Mouse (Mus musculus): Measurements from ENCODE around the gene Rgl3. TPM values are rescaled to one million over a fixed set of nuclear protein-coding genes. Genes with fewer than 3 reads are reported as not detected.

The Rgl3 gene
- polyA plus RNA-seq, 2 experiments, result 0.19 to 0.27 TPM

- H3K27ac ChIP-seq, result no peak within 1 kb of the TSS
- TF ChIP-seq CTCF (IDR thresholded peaks at IDR 0.05; ENCODE audit: low read depth) (no peak), EP300 (IDR thresholded peaks at IDR 0.05; ENCODE audit: low read depth) (no peak)
- DNase-seq (ENCODE audit: low read depth in 3 of 3, low spot score in 3 of 3), result peak; percentile 63 to 74 (median 66)
Observed at GRCm38 (mm10) chr9:21927208-21927753, 62.0 kb downstream of the Rgl3 start, which contains the start of the genes Ccdc159 and Tmem205. Gene Ccdc159, plus strand, starts transcription at chr9:21927471. Gene Tmem205, minus strand, starts transcription at chr9:21927556.

DNA sequence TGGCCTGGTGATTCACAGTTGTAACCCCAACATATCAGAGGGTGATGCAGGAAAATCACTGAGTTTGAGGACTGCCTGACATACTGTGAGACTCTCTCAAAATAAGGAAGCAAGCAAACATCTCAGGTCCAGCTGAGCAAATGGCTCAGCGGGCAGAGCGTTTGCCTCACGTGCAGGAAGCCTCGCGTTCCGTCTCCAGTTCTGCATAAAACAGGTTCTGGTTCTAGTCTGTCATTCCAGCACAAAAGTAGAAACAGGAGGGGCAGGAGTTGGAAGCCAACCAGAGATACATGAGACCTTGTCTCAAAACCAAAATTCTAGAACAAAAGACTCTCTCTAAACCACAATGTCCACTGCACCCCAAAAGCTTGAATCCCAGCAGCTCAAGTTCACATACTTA, 62.5 kb downstream of the Rgl3 start:
- TF ChIP-seq EP300 (IDR thresholded peaks at IDR 0.05; ENCODE audit: low read depth), result no peak
- no peak for TF ChIP-seq CTCF (IDR thresholded peaks at IDR 0.05; ENCODE audit: low read depth)
- 8% methylated on average over 6 of the region's 6 CpGs for WGBS (ENCODE audit: insufficient replicate concordance)
- peak overlapping the region; percentile 54 for H3K4me2 ChIP-seq (ENCODE audit: low read depth)
- H3K27ac ChIP-seq, result no peak overlapping the region
- no peaks in the 10 kb centered on the region for H3K9me3 ChIP-seq (ENCODE audit: control insufficient read depth, low read length)
- DNase-seq (ENCODE audit: low read depth in 3 of 3, low spot score in 3 of 3) (no peak), ATAC-seq (ENCODE audit: insufficient read depth) (no peak)
- H3K27me3 ChIP-seq (ENCODE audit: control insufficient read depth, insufficient read depth, low read length), result no peaks in the 10 kb centered on the region
- peak overlapping the region; percentile 26 to 46 for H3K4me3 ChIP-seq (ENCODE audit: insufficient read depth in 1 of 2, low read depth in 2 of 2, low read length in 2 of 2)
- no peaks in the 10 kb centered on the region for H3K36me3 ChIP-seq (replicated peaks; ENCODE audit: control insufficient read depth, insufficient read depth, low read depth)
- H3K4me1 ChIP-seq (replicated peaks; ENCODE audit: control insufficient read depth in 2 of 2, insufficient read depth in 2 of 2, low read length in 1 of 2), result peaks cover 8 to 20% of the 10 kb centered on the region in 2 experiments
- no peak overlapping the region; the same call in 1 of the 2 replicates for H3K9ac ChIP-seq (replicated peaks)

More at GRCm38 (mm10) chr9:21927208-21927753, 62.0 kb downstream of the Rgl3 start, which contains the start of the genes Ccdc159 and Tmem205:
- Histone ChIP-seq H3K36me3 (replicated peaks; ENCODE audit: control insufficient read depth, insufficient read depth, low read depth) (no peaks in the 10 kb centered on the region), H3K9ac (replicated peaks) (no peak within 1 kb of the TSS; the same call in 1 of the 2 replicates), H3K4me1 (replicated peaks; ENCODE audit: control insufficient read depth in 2 of 2, insufficient read depth in 2 of 2, low read length in 1 of 2) (peaks cover 8 to 20% of the 10 kb centered on the region in 2 experiments), H3K9me3 (ENCODE audit: control insufficient read depth, low read length) (no peaks in the 10 kb centered on the region), H3K4me2 (ENCODE audit: low read depth) (peak within 1 kb of the TSS; percentile 54), H3K27me3 (ENCODE audit: control insufficient read depth, insufficient read depth, low read length) (no peaks in the 10 kb centered on the region), H3K4me3 (ENCODE audit: insufficient read depth in 1 of 2, low read depth in 2 of 2, low read length in 2 of 2) (peak within 1 kb of the TSS; percentile 26 to 46)
- peak; percentile 80 for ATAC-seq (ENCODE audit: insufficient read depth)
- under 1% methylated on average over 28 of the region's 28 CpGs for WGBS (ENCODE audit: insufficient replicate concordance)

DNA sequence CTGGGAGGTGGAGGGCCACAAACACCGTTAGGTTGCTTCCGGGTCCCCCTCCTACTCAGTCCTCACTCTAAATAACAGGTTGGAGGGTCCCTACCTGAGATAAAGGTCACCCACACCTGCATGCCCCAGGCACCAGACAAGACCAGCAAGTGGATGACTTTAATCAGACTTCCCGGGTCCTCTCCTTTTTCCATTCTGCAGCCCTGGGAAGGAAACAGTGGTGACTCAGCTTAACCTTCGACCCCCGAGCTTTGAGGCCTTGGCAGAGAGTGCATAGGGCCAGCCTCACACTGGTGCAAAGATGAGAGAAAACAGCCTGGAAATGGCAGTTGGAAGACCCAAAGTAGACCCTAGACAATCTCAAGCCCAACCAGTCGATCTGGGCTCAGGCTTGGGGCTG, 63.1 kb downstream of the Rgl3 start:
- ATAC-seq (ENCODE audit: insufficient read depth) (no peak), DNase-seq (ENCODE audit: low read depth in 3 of 3, low spot score in 3 of 3) (no peak)
- Histone ChIP-seq H3K4me1 (replicated peaks; ENCODE audit: control insufficient read depth in 2 of 2, insufficient read depth in 2 of 2, low read length in 1 of 2) (peaks cover 8 to 20% of the 10 kb centered on the region in 2 experiments), H3K9me3 (ENCODE audit: control insufficient read depth, low read length) (no peaks in the 10 kb centered on the region), H3K36me3 (replicated peaks; ENCODE audit: control insufficient read depth, insufficient read depth, low read depth) (no peaks in the 10 kb centered on the region), H3K4me3 (ENCODE audit: insufficient read depth in 1 of 2, low read depth in 2 of 2, low read length in 2 of 2) (peak overlapping the region in 1 of 2 experiments; percentile 46; a peak in 2 of 4 replicates), H3K27me3 (ENCODE audit: control insufficient read depth, insufficient read depth, low read length) (no peaks in the 10 kb centered on the region), H3K9ac (replicated peaks) (no peak overlapping the region), H3K27ac (no peak overlapping the region), H3K4me2 (ENCODE audit: low read depth) (peak overlapping the region; percentile 54)
- TF ChIP-seq CTCF (IDR thresholded peaks at IDR 0.05; ENCODE audit: low read depth) (no peak), EP300 (IDR thresholded peaks at IDR 0.05; ENCODE audit: low read depth) (no peak)
- WGBS (ENCODE audit: insufficient replicate concordance), result 57% methylated on average over 6 of the region's 6 CpGs

DNA sequence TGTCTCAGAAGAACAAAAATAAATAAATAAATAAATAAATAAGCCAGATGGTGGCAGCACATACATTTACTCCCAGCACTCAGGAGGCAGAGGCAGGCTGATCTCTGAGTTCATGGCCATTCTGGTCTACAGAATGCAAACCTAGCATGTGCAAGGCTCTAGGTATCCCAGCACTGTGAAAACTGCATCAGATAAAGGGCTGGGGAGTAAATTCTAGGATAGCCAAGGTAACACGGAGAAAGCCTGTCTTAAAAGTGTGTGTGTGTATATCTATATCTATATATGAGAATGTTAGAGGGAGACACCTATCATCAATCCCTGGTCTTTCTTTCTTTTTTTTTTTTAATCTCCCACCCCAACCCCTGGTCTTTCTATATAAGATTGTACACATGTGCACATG, 63.7 kb downstream of the Rgl3 start:
- Histone ChIP-seq H3K4me2 (ENCODE audit: low read depth) (no peak overlapping the region; the same call in 1 of the 2 replicates), H3K4me3 (ENCODE audit: insufficient read depth in 1 of 2, low read depth in 2 of 2, low read length in 2 of 2) (no peak overlapping the region), H3K27ac (no peak overlapping the region)

DNA sequence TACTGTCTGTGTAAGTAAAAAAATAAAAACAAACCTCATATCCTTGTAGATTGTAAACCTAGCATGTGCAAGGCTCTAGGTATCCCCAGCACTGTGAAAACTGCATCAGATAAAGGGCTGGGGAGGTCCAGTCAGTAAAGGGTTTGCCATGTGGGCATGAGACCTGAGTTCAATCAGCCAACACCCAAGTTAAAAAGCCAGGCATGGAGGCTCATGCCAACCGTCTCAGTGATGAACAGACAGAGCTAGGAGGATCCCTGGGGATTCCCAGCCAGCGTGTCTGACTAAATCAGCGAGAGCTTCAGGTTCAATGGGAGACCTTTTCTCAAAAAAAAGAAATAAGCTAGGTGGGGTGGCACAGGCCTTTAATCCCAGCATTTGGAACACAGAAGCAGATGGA, 64.2 kb downstream of the Rgl3 start:
- Histone ChIP-seq H3K27ac (no peak overlapping the region), H3K4me1 (replicated peaks; ENCODE audit: control insufficient read depth in 2 of 2, insufficient read depth in 2 of 2, low read length in 1 of 2) (peaks cover 8 to 20% of the 10 kb centered on the region in 2 experiments), H3K27me3 (ENCODE audit: control insufficient read depth, insufficient read depth, low read length) (no peaks in the 10 kb centered on the region), H3K4me2 (ENCODE audit: low read depth) (no peak overlapping the region), H3K9ac (replicated peaks) (no peak overlapping the region), H3K4me3 (ENCODE audit: insufficient read depth in 1 of 2, low read depth in 2 of 2, low read length in 2 of 2) (no peak overlapping the region), H3K9me3 (ENCODE audit: control insufficient read depth, low read length) (no peaks in the 10 kb centered on the region), H3K36me3 (replicated peaks; ENCODE audit: control insufficient read depth, insufficient read depth, low read depth) (no peaks in the 10 kb centered on the region)
- DNase-seq (ENCODE audit: low read depth in 3 of 3, low spot score in 3 of 3) (no peak), ATAC-seq (ENCODE audit: insufficient read depth) (no peak)
- TF ChIP-seq CTCF (IDR thresholded peaks at IDR 0.05; ENCODE audit: low read depth) (no peak), EP300 (IDR thresholded peaks at IDR 0.05; ENCODE audit: low read depth) (no peak)
- WGBS (ENCODE audit: insufficient replicate concordance), result 80% methylated on average over 3 of the region's 3 CpGs

More for the DNA sequence above, 63.7 kb downstream of the Rgl3 start:
- Histone ChIP-seq H3K27me3 (ENCODE audit: control insufficient read depth, insufficient read depth, low read length) (no peaks in the 10 kb centered on the region), H3K9ac (replicated peaks) (no peak overlapping the region), H3K4me1 (replicated peaks; ENCODE audit: control insufficient read depth in 2 of 2, insufficient read depth in 2 of 2, low read length in 1 of 2) (peaks cover 8 to 20% of the 10 kb centered on the region in 2 experiments), H3K9me3 (ENCODE audit: control insufficient read depth, low read length) (no peaks in the 10 kb centered on the region), H3K36me3 (replicated peaks; ENCODE audit: control insufficient read depth, insufficient read depth, low read depth) (no peaks in the 10 kb centered on the region)
- DNase-seq (ENCODE audit: low read depth in 3 of 3, low spot score in 3 of 3) (no peak), ATAC-seq (ENCODE audit: insufficient read depth) (no peak)
- no peak for TF ChIP-seq EP300 (IDR thresholded peaks at IDR 0.05; ENCODE audit: low read depth)
- TF ChIP-seq CTCF (IDR thresholded peaks at IDR 0.05; ENCODE audit: low read depth), result no peak
- WGBS (ENCODE audit: insufficient replicate concordance), result 78% methylated on average over 1 of the region's 1 CpGs
